Comparison of ENCODE assay signal across 8 mouse cellular contexts in genomic region chr14:30870206-30871147, GRCm38 (mm10). TPM values are rescaled to one million over a fixed set of nuclear protein-coding genes. Genes with fewer than 3 reads are reported as not detected.
DNase-seq lines count a peak whose midpoint lies in the region; ATAC-seq and TF ChIP-seq lines count a peak whose summit lies in the region.

No protein-coding gene starts in this region.

- 0 out of 2 replicates have a peak, but pooled peaks have one; percentile 4 for TF ChIP-seq POLR2A in embryonic fibroblast, embryonic 13.5 days (IDR thresholded peaks at IDR 0.05; ENCODE audit: low read depth, low read length)

- ATAC-seq in intestine, embryonic 14.5 days (replicated peaks; ENCODE audit: low FRiP score, low TSS enrichment, low read depth): no peak; the same call in 1 of the 2 replicates

- TF ChIP-seq CTCF in embryonic fibroblast, embryonic 13.5 days (IDR thresholded peaks at IDR 0.05; ENCODE audit: borderline replicate concordance, insufficient read depth, low read length): no peak

- no peak overlapping the region for H3K9ac ChIP-seq in intestine, embryonic 14.5 days (ENCODE audit: low read length)

- 57% methylated on average over 25 of the region's 25 CpGs for WGBS in intestine, embryonic 14.5 days

- H3K27me3 ChIP-seq in intestine, embryonic 14.5 days (replicated peaks; ENCODE audit: control insufficient read depth, insufficient read depth, low read length): no peaks in the 10 kb centered on the region

- H3K4me1 ChIP-seq in embryonic fibroblast, embryonic 13.5 days (ENCODE audit: control insufficient read depth, insufficient read depth, low read length): no peaks in the 10 kb centered on the region
- 0 out of 2 replicates have a peak, but pooled peaks cover 5% of the 10 kb centered on the region for H3K4me1 ChIP-seq in intestine, embryonic 14.5 days (replicated peaks; ENCODE audit: control insufficient read depth, insufficient read depth, low read length)

- peaks cover 35% of the 10 kb centered on the region for H3K36me3 ChIP-seq in intestine, embryonic 14.5 days (ENCODE audit: control insufficient read depth, insufficient read depth, low read length)

- peak overlapping the region; percentile 82 for H3K27ac ChIP-seq in embryonic fibroblast, embryonic 13.5 days (ENCODE audit: insufficient read depth, low read length)
- peak overlapping the region; percentile 58 for H3K27ac ChIP-seq in intestine, embryonic 14.5 days (ENCODE audit: low read depth)

- H3K4me2 ChIP-seq in intestine, embryonic 14.5 days (ENCODE audit: low read length): no peak overlapping the region

- intact Hi-C loops in gastrocnemius, postnatal 14 days (cut with DNase I; ENCODE audit: low total_unique reads): no loop called here

- H3K9me3 ChIP-seq in intestine, embryonic 14.5 days (ENCODE audit: control insufficient read depth, low read length): no peaks in the 10 kb centered on the region

- H3K4me3 ChIP-seq in embryonic fibroblast, embryonic 13.5 days (ENCODE audit: insufficient read depth, low read length): no peak overlapping the region
- no peak overlapping the region for H3K4me3 ChIP-seq in intestine, embryonic 14.5 days (ENCODE audit: low read depth, low read length)

- DNase-seq in gastrocnemius, adult 18-20 months (ENCODE audit: low spot score): peak; percentile 55
- DNase-seq in gastrocnemius, postnatal 14 days: no peak
- peak; percentile 55 for DNase-seq in intestine, embryonic 14.5 days (ENCODE audit: low spot score)
- DNase-seq in lung, postnatal 10 days: peak; percentile 72
- no peak for DNase-seq in cerebellum, postnatal 10 days
- DNase-seq in Muller cell, postnatal 12 days (ENCODE audit: inconsistent ontology term): no peak
- DNase-seq in cerebellum, postnatal 4 days (ENCODE audit: low spot score in 2 of 2): no peak

RNA-seq across cellular contexts. Expression of gene Mustn1, which starts 8.5 kb away (rescaled TPM):
- 100 to 1,000 TPM in 1 of 2 experiments, 10 to 100 TPM in 1; 81.2 to 174 TPM for total RNA-seq in gastrocnemius, adult 18-20 months (2021)
- 10 to 100 TPM; 74.0 to 90.1 TPM for total RNA-seq in gastrocnemius, postnatal 14 days (2021)
- 2.9 and 4.9 TPM in 2 replicates for polyA plus RNA-seq in embryonic fibroblast, embryonic 13.5 days (2011; ENCODE audit: insufficient read length, low read depth, missing spikeins)
- 6.6 TPM in 2 replicates for polyA plus RNA-seq in intestine, embryonic 14.5 days (2014; fragmentation: Nextera tagmentation; extraction: Ambion mirVana)

RNA-seq across cellular contexts. Expression of gene Itih4, which starts 15.8 kb away (rescaled TPM):
- total RNA-seq in gastrocnemius, adult 18-20 months (2021): under 1 TPM; 0.09 to 1.00 TPM
- not detected for total RNA-seq in gastrocnemius, postnatal 14 days (2021)
- polyA plus RNA-seq in embryonic fibroblast, embryonic 13.5 days (2011; ENCODE audit: insufficient read length, low read depth, missing spikeins): 0.13 TPM in 1 of 2 replicates, not detected in the other
- 0.05 TPM in 1 of 2 replicates, not detected in the other for polyA plus RNA-seq in intestine, embryonic 14.5 days (2014; fragmentation: Nextera tagmentation; extraction: Ambion mirVana)

RNA-seq across cellular contexts. Expression of gene Tmem110, which starts 45.1 kb away (rescaled TPM):
- 10 to 100 TPM in 1 of 2 experiments, 1 to 10 TPM in 1; 5.9 to 10.2 TPM for total RNA-seq in gastrocnemius, adult 18-20 months (2021)
- total RNA-seq in gastrocnemius, postnatal 14 days (2021): 1 to 10 TPM; 7.5 to 8.5 TPM
- polyA plus RNA-seq in embryonic fibroblast, embryonic 13.5 days (2011; ENCODE audit: insufficient read length, low read depth, missing spikeins): 17.4 and 24.8 TPM in 2 replicates
- polyA plus RNA-seq in intestine, embryonic 14.5 days (2014; fragmentation: Nextera tagmentation; extraction: Ambion mirVana): 24.9 and 29.7 TPM in 2 replicates

RNA-seq across cellular contexts. Expression of gene Itih3, which starts 53.1 kb away (rescaled TPM):
- under 1 TPM; 0.37 to 0.40 TPM for total RNA-seq in gastrocnemius, adult 18-20 months (2021)
- under 1 TPM; 0.13 to 0.18 TPM for total RNA-seq in gastrocnemius, postnatal 14 days (2021)
- polyA plus RNA-seq in embryonic fibroblast, embryonic 13.5 days (2011; ENCODE audit: insufficient read length, low read depth, missing spikeins): not detected in 2 replicates
- 0.52 and 0.87 TPM in 2 replicates for polyA plus RNA-seq in intestine, embryonic 14.5 days (2014; fragmentation: Nextera tagmentation; extraction: Ambion mirVana)

Comparison
In these comparisons a context has a peak if more than half of its experiments do, and no peak if none do; other contexts are left out.
1. DNase-seq: peak in gastrocnemius, adult 18-20 months (single experiment), intestine, embryonic 14.5 days (single experiment) and lung, postnatal 10 days (single experiment); none in gastrocnemius, postnatal 14 days (single experiment), cerebellum, postnatal 10 days (0 of 2), Muller cell, postnatal 12 days (single experiment) and cerebellum, postnatal 4 days (0 of 2).